In the genomic region with DNA sequence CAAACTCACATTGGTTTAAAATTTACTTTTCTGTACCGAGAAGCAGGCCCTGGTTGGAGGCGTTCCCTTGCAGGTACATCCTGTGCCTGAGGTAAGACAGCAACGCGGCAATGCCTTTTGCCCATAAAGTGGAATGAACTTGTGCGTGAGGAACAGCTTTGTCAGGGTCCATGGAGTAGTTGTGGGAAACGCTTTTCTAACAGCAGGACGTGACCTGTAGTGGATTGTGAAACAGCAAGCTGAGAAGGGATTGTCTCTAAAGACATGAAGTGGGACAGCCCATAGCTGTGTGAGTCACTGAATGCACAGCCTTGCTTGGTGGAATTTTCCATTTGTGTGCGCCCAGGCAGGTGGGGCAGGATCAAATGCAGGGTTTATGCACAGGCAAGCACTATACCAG, we compare ENCODE assay signal across 10 mouse cellular contexts. TPM values are rescaled to one million over a fixed set of nuclear protein-coding genes. Genes with fewer than 3 reads are reported as not detected.
DNase-seq lines count a peak whose midpoint lies in the region; ATAC-seq lines count a peak whose summit lies in the region.
"Had no signal": no experiment of that assay in that cellular context is flagged by ENCODE, and none has a peak within 500 bp of the region (broad histone marks: within the 10 kb centered on the region; RNA-seq: fewer than 3 reads in every experiment).

No protein-coding gene starts in this region.

- H3K9ac ChIP-seq in heart, embryonic 16.5 days (ENCODE audit: low read length): no peak overlapping the region
- no peak overlapping the region for H3K9ac ChIP-seq in kidney, embryonic 15.5 days
- no peak overlapping the region for H3K9ac ChIP-seq in midbrain, embryonic 11.5 days (ENCODE audit: low read length)

- H3K4me3 ChIP-seq in heart, embryonic 16.5 days (ENCODE audit: low read length): no peak overlapping the region
- H3K4me3 ChIP-seq in kidney, embryonic 15.5 days (replicated peaks): no peak overlapping the region
- H3K4me3 ChIP-seq in midbrain, embryonic 11.5 days (ENCODE audit: low read depth, low read length): no peak overlapping the region
- H3K4me3 ChIP-seq: megakaryocyte, embryonic 14.5 days had no signal

- H3K27me3 ChIP-seq in heart, embryonic 16.5 days (ENCODE audit: control insufficient read depth, insufficient read depth, low read length): no peaks in the 10 kb centered on the region
- H3K27me3 ChIP-seq in kidney, embryonic 15.5 days: no peaks in the 10 kb centered on the region
- no peaks in the 10 kb centered on the region for H3K27me3 ChIP-seq in midbrain, embryonic 11.5 days (ENCODE audit: control insufficient read depth, insufficient read depth, low read length)

- H3K4me2 ChIP-seq in heart, embryonic 16.5 days (ENCODE audit: low read depth, low read length): no peak overlapping the region
- H3K4me2 ChIP-seq in kidney, embryonic 15.5 days: no peak overlapping the region
- no peak overlapping the region for H3K4me2 ChIP-seq in midbrain, embryonic 11.5 days

- DNase-seq in heart, adult 8-10 months (ENCODE audit: low spot score): no peak
- peak; percentile 45 for DNase-seq in adrenal gland, postnatal 10 days
- DNase-seq in lung, postnatal 25 days (ENCODE audit: low spot score): peak; percentile 35
- DNase-seq in cerebellum, adult 9-11 months: no peak
- no peak for DNase-seq in midbrain, embryonic 11.5 days (ENCODE audit: low spot score, missing footprints)
- no peak for DNase-seq in spleen, adult 18-20 months
- DNase-seq: heart, postnatal 10 days had no signal

- no peak overlapping the region for H3K27ac ChIP-seq in heart, embryonic 16.5 days (ENCODE audit: low read length)
- peak overlapping the region; percentile 67 for H3K27ac ChIP-seq in kidney, embryonic 15.5 days
- H3K27ac ChIP-seq in midbrain, embryonic 11.5 days (ENCODE audit: low read depth, low read length): no peak overlapping the region

- no peaks in the 10 kb centered on the region for H3K36me3 ChIP-seq in heart, embryonic 16.5 days (ENCODE audit: control insufficient read depth, insufficient read depth)
- H3K36me3 ChIP-seq in kidney, embryonic 15.5 days: no peaks in the 10 kb centered on the region
- H3K36me3 ChIP-seq in midbrain, embryonic 11.5 days (ENCODE audit: control insufficient read depth, insufficient read depth, low read length): no peaks in the 10 kb centered on the region

- no peaks in the 10 kb centered on the region for H3K9me3 ChIP-seq in heart, embryonic 16.5 days (replicated peaks; ENCODE audit: control insufficient read depth, low read length)
- H3K9me3 ChIP-seq in kidney, embryonic 15.5 days (replicated peaks): no peaks in the 10 kb centered on the region
- no peaks in the 10 kb centered on the region for H3K9me3 ChIP-seq in midbrain, embryonic 11.5 days (ENCODE audit: control insufficient read depth, low read length)
- H3K9me3 ChIP-seq: megakaryocyte, embryonic 14.5 days had no signal

- H3K4me1 ChIP-seq in heart, embryonic 16.5 days (ENCODE audit: control insufficient read depth, insufficient read depth, low read length): no peaks in the 10 kb centered on the region
- H3K4me1 ChIP-seq in kidney, embryonic 15.5 days: 0 out of 2 replicates have a peak, but pooled peaks cover 7% of the 10 kb centered on the region
- H3K4me1 ChIP-seq in midbrain, embryonic 11.5 days (ENCODE audit: control insufficient read depth, insufficient read depth, low read length): no peaks in the 10 kb centered on the region
- H3K4me1 ChIP-seq: megakaryocyte, embryonic 14.5 days had no signal

- WGBS in heart, embryonic 16.5 days: 65% methylated on average over 8 of the region's 8 CpGs
- WGBS in kidney, embryonic 15.5 days: 52% methylated on average over 8 of the region's 8 CpGs
- 78% methylated on average over 8 of the region's 8 CpGs for WGBS in midbrain, embryonic 11.5 days

- ATAC-seq in heart, embryonic 16.5 days (replicated peaks; ENCODE audit: extremely low read depth, insufficient read depth, low FRiP score): 0 out of 2 replicates have a peak, but pooled peaks have one; percentile 23
- ATAC-seq in kidney, embryonic 15.5 days (replicated peaks; ENCODE audit: low FRiP score): peak; percentile 91
- ATAC-seq in midbrain, embryonic 11.5 days (ENCODE audit: low FRiP score): no peak

RNA-seq across cellular contexts. Expression of gene Psat1, which starts 5.7 kb away (rescaled TPM):
- 80.8 and 80.9 TPM in 2 replicates for polyA plus RNA-seq in heart, embryonic 16.5 days (2015; fragmentation: Nextera tagmentation; extraction: Ambion mirVana)
- 1 to 10 TPM; 3.1 to 4.8 (median 4.0) TPM for total RNA-seq in heart, adult 8-10 months (2022)
- total RNA-seq in adrenal gland, postnatal 10 days (2021): 100 to 1,000 TPM in 1 of 2 experiments, 10 to 100 TPM in 1; 60.7 to 140 TPM
- 93.5 and 107 TPM in 2 replicates for polyA plus RNA-seq in kidney, embryonic 15.5 days (2015; fragmentation: Nextera tagmentation; extraction: Ambion mirVana)
- polyA plus RNA-seq in midbrain, embryonic 11.5 days (2014; fragmentation: Nextera tagmentation; extraction: Ambion mirVana): 103 and 105 TPM in 2 replicates

RNA-seq across cellular contexts. Expression of gene Cep78, which starts 43.4 kb away (rescaled TPM):
- 12.5 and 13.2 TPM in 2 replicates for polyA plus RNA-seq in heart, embryonic 16.5 days (2015; fragmentation: Nextera tagmentation; extraction: Ambion mirVana)
- total RNA-seq in heart, adult 8-10 months (2022): 1 to 10 TPM; 3.5 to 3.7 (median 3.6) TPM
- 10 to 100 TPM; 11.2 to 11.5 TPM for total RNA-seq in adrenal gland, postnatal 10 days (2021)
- 27.2 TPM in 2 replicates for polyA plus RNA-seq in kidney, embryonic 15.5 days (2015; fragmentation: Nextera tagmentation; extraction: Ambion mirVana)
- polyA plus RNA-seq in midbrain, embryonic 11.5 days (2014; fragmentation: Nextera tagmentation; extraction: Ambion mirVana): 49.6 and 50.9 TPM in 2 replicates

Comparison
In these comparisons a context has a peak if more than half of its experiments do, and no peak if none do; other contexts are left out.
1. DNase-seq: peak in adrenal gland, postnatal 10 days (single experiment) and lung, postnatal 25 days (single experiment); none in heart, adult 8-10 months (single experiment), cerebellum, adult 9-11 months (single experiment), midbrain, embryonic 11.5 days (single experiment) and spleen, adult 18-20 months (0 of 2).